Mouse (Mus musculus): ENCODE results near the gene Il16. TPM values are rescaled to one million over a fixed set of nuclear protein-coding genes. Genes with fewer than 3 reads are reported as not detected.

Il16 gene
- polyA plus RNA-seq, 1 experiment from 2014 or later = 0.90 TPM

DNA sequence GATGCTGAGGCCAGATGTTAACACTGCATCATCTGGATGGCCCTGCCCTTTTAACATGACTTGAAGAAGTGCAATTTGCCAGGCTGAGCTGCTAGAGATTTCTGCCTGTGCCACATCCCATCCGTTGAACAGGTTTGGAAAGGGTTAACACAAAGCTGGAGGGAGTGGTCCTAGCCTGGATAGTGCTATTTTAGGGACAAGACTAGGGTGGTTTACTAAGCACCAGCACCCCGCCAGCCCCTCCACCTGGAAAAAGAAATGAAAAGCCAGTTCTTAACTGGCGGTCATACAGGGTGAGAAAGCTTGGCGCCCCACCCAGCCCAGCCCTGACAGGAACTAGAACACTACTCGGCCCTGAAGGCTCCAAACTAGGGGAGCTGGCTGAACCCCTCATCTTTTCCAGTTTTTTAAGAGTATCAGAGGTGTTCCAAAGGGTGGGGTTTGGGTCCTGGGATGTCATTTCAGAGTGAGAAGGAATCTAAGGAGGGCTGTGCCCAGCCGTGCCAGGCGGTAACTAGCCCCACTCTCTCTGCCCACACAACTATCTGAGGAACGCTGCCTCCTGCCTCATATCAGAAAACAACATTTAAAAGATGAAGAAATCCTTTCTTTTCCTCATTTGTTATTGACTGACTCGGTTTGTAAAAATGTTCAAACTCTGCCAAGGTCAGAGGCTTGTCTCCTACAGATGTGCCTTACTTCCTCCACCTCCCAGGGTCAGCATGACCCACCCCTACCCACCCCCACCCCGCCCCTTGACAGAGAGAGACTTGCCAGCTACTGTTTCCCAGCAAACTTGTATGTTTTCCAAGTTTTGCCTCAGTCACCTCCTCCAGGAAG is 6.7 kb downstream of the Il16 start:
- Histone ChIP-seq H3K27me3 (replicated peaks; ENCODE audit: control insufficient read depth, insufficient read depth, low read length) (no peaks in the 10 kb centered on the region), H3K9ac (replicated peaks; ENCODE audit: low read depth, low read length) (no peak overlapping the region), H3K4me3 (replicated peaks; ENCODE audit: low read length) (no peak overlapping the region), H3K4me1 (replicated peaks; ENCODE audit: control insufficient read depth, insufficient read depth, low read length) (no peaks in the 10 kb centered on the region), H3K36me3 (ENCODE audit: control insufficient read depth, insufficient read depth) (no peaks in the 10 kb centered on the region), H3K4me2 (ENCODE audit: low read length) (no peak overlapping the region), H3K9me3 (ENCODE audit: control insufficient read depth, low read length) (no peaks in the 10 kb centered on the region), H3K27ac (ENCODE audit: low read length) (no peak overlapping the region)
- WGBS = 83% methylated on average over 10 of the region's 10 CpGs
- ATAC-seq = no peak

DNA sequence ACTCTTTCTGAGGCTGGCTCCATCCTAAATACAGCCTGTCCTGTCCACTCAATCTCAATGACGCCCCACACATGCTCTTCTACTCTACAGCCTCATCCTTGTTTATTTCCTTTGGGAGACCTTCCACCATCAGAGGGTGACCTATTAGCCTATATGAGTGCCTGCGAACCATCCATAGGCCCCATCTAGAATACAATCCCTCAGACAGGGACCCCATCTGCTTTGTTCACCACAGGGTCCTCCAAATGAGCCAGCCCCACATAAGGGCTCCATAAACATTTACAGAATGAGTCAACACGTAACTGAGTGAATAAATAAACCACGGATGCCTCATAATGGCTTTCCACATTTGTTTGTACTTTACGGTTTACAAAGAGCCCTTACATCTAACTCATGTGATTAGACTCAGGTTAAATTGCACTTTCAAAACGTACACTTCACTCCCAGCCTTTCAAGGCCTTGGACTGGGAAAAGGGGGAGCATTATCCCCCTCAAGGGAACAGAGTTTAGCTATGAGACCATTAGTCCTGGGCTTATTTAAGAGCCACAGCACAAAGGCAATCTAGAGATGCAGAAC is 7.5 kb downstream of the Il16 start:
- Histone ChIP-seq H3K27ac (ENCODE audit: low read length) (no peak overlapping the region), H3K9me3 (ENCODE audit: control insufficient read depth, low read length) (no peaks in the 10 kb centered on the region), H3K9ac (replicated peaks; ENCODE audit: low read depth, low read length) (no peak overlapping the region), H3K27me3 (replicated peaks; ENCODE audit: control insufficient read depth, insufficient read depth, low read length) (no peaks in the 10 kb centered on the region), H3K36me3 (ENCODE audit: control insufficient read depth, insufficient read depth) (no peaks in the 10 kb centered on the region), H3K4me3 (replicated peaks; ENCODE audit: low read length) (no peak overlapping the region), H3K4me2 (ENCODE audit: low read length) (no peak overlapping the region), H3K4me1 (replicated peaks; ENCODE audit: control insufficient read depth, insufficient read depth, low read length) (no peaks in the 10 kb centered on the region)
- WGBS = 64% methylated on average over 6 of the region's 6 CpGs
- no peak for ATAC-seq

DNA sequence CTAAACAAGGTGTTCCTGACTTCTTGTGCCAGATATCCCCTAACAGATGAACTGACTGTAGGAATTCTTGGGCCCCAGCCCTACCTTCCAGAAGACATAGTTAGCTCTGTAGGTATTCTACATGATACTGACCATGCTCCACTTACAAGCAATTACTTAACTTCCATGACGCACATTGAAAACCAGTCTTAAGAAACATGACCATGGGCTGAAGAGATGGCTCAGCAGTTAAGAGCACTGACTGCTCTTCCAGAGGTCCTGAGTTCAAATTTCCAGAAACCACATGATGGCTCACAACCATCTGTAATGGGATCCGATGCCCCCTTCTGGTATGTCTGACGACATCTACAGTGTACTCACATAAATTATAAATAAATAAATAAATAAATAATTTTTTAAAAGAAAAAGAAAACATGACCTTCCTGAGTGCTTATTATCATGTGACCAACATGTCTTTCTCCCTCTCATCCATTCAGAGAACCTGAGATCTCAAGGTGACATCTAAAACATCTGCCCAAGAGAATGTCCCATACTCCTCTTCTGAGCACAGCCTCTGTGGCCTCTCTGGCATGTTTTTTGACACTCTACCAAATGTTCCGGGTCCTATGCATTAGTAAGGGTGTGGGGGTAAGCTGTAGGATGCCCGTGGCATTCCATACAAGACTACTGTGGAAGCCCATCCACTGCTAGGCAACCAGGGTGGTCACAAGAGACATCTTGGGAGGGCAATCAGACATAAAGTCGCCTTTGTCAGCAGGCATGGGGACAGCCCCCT is 9.0 kb downstream of the Il16 start:
- 88% methylated on average over 6 of the region's 6 CpGs for WGBS
- no peak overlapping the region for H3K9ac ChIP-seq (replicated peaks; ENCODE audit: low read depth, low read length)
- no peak for ATAC-seq
- H3K9me3 ChIP-seq (ENCODE audit: control insufficient read depth, low read length) = no peaks in the 10 kb centered on the region
- H3K4me2 ChIP-seq (ENCODE audit: low read length) = no peak overlapping the region
- no peaks in the 10 kb centered on the region for H3K4me1 ChIP-seq (replicated peaks; ENCODE audit: control insufficient read depth, insufficient read depth, low read length)
- H3K36me3 ChIP-seq (ENCODE audit: control insufficient read depth, insufficient read depth) = no peaks in the 10 kb centered on the region
- H3K27ac ChIP-seq (ENCODE audit: low read length) = no peak overlapping the region
- H3K27me3 ChIP-seq (replicated peaks; ENCODE audit: control insufficient read depth, insufficient read depth, low read length) = no peaks in the 10 kb centered on the region
- H3K4me3 ChIP-seq (replicated peaks; ENCODE audit: low read length) = no peak overlapping the region

GRCm38 (mm10) chr7:83735108-83735781 is 10.3 kb downstream of the Il16 start:
- Histone ChIP-seq H3K27ac (ENCODE audit: low read length) (no peak overlapping the region), H3K4me3 (replicated peaks; ENCODE audit: low read length) (no peak overlapping the region), H3K9me3 (ENCODE audit: control insufficient read depth, low read length) (no peaks in the 10 kb centered on the region), H3K4me2 (ENCODE audit: low read length) (no peak overlapping the region), H3K27me3 (replicated peaks; ENCODE audit: control insufficient read depth, insufficient read depth, low read length) (no peaks in the 10 kb centered on the region), H3K9ac (replicated peaks; ENCODE audit: low read depth, low read length) (no peak overlapping the region), H3K4me1 (replicated peaks; ENCODE audit: control insufficient read depth, insufficient read depth, low read length) (no peaks in the 10 kb centered on the region), H3K36me3 (ENCODE audit: control insufficient read depth, insufficient read depth) (no peaks in the 10 kb centered on the region)
- 88% methylated on average over 7 of the region's 7 CpGs for WGBS
- no peak for ATAC-seq

GRCm38 (mm10) chr7:83734671-83735082 is 10.8 kb downstream of the Il16 start:
- Histone ChIP-seq H3K27me3 (replicated peaks; ENCODE audit: control insufficient read depth, insufficient read depth, low read length) (no peaks in the 10 kb centered on the region), H3K4me1 (replicated peaks; ENCODE audit: control insufficient read depth, insufficient read depth, low read length) (no peaks in the 10 kb centered on the region), H3K27ac (ENCODE audit: low read length) (no peak overlapping the region), H3K9ac (replicated peaks; ENCODE audit: low read depth, low read length) (no peak overlapping the region), H3K36me3 (ENCODE audit: control insufficient read depth, insufficient read depth) (no peaks in the 10 kb centered on the region), H3K9me3 (ENCODE audit: control insufficient read depth, low read length) (no peaks in the 10 kb centered on the region), H3K4me3 (replicated peaks; ENCODE audit: low read length) (no peak overlapping the region), H3K4me2 (ENCODE audit: low read length) (no peak overlapping the region)
- WGBS = 68% methylated on average over 6 of the region's 6 CpGs
- ATAC-seq = no peak

- ATAC-seq = no peak
- WGBS = 88% methylated on average over 3 of the region's 3 CpGs
- no peaks in the 10 kb centered on the region for H3K9me3 ChIP-seq (ENCODE audit: control insufficient read depth, low read length)
- no peak overlapping the region for H3K4me3 ChIP-seq (replicated peaks; ENCODE audit: low read length)
- H3K4me2 ChIP-seq (ENCODE audit: low read length) = no peak overlapping the region
- no peak overlapping the region for H3K27ac ChIP-seq (ENCODE audit: low read length)
- no peaks in the 10 kb centered on the region for H3K36me3 ChIP-seq (ENCODE audit: control insufficient read depth, insufficient read depth)
- H3K4me1 ChIP-seq (replicated peaks; ENCODE audit: control insufficient read depth, insufficient read depth, low read length) = no peaks in the 10 kb centered on the region
- no peaks in the 10 kb centered on the region for H3K27me3 ChIP-seq (replicated peaks; ENCODE audit: control insufficient read depth, insufficient read depth, low read length)
- no peak overlapping the region for H3K9ac ChIP-seq (replicated peaks; ENCODE audit: low read depth, low read length)
These were observed 11.3 kb downstream of the Il16 start for GRCm38 (mm10) chr7:83734246-83734645.

GRCm38 (mm10) chr7:83732781-83733180 is 12.7 kb downstream of the Il16 start:
- no peak overlapping the region for H3K4me2 ChIP-seq (ENCODE audit: low read length)
- H3K27me3 ChIP-seq (replicated peaks; ENCODE audit: control insufficient read depth, insufficient read depth, low read length) = no peaks in the 10 kb centered on the region
- H3K9me3 ChIP-seq (ENCODE audit: control insufficient read depth, low read length) = no peaks in the 10 kb centered on the region
- no peaks in the 10 kb centered on the region for H3K36me3 ChIP-seq (ENCODE audit: control insufficient read depth, insufficient read depth)
- no peaks in the 10 kb centered on the region for H3K4me1 ChIP-seq (replicated peaks; ENCODE audit: control insufficient read depth, insufficient read depth, low read length)
- peak; percentile 12; the same call in 1 of the 2 replicates for ATAC-seq
- H3K27ac ChIP-seq (ENCODE audit: low read length) = no peak overlapping the region
- H3K4me3 ChIP-seq (replicated peaks; ENCODE audit: low read length) = no peak overlapping the region
- 96% methylated on average over 3 of the region's 3 CpGs for WGBS
- no peak overlapping the region for H3K9ac ChIP-seq (replicated peaks; ENCODE audit: low read depth, low read length)

- 72% methylated on average over 15 of the region's 15 CpGs for WGBS
- no peaks in the 10 kb centered on the region for H3K36me3 ChIP-seq (ENCODE audit: control insufficient read depth, insufficient read depth)
- H3K27ac ChIP-seq (ENCODE audit: low read length) = no peak overlapping the region
- no peaks in the 10 kb centered on the region for H3K4me1 ChIP-seq (replicated peaks; ENCODE audit: control insufficient read depth, insufficient read depth, low read length)
- peak; percentile 66; the same call in 1 of the 2 replicates for ATAC-seq
- no peaks in the 10 kb centered on the region for H3K9me3 ChIP-seq (ENCODE audit: control insufficient read depth, low read length)
- H3K27me3 ChIP-seq (replicated peaks; ENCODE audit: control insufficient read depth, insufficient read depth, low read length) = no peaks in the 10 kb centered on the region
- H3K9ac ChIP-seq (replicated peaks; ENCODE audit: low read depth, low read length) = no peak overlapping the region
- no peak overlapping the region for H3K4me2 ChIP-seq (ENCODE audit: low read length)
- no peak overlapping the region for H3K4me3 ChIP-seq (replicated peaks; ENCODE audit: low read length)
These were observed 13.4 kb downstream of the Il16 start for GRCm38 (mm10) chr7:83731961-83732666.

Data from forebrain, embryonic 16.5 days (tissue).